Mouse (Mus musculus) frontal cortex, adult (tissue): ENCODE results near the gene Map1lc3b.

ENCODE experiments used
- ATAC-seq: cut with Nextera tagmentation; 2 replicates; pipeline ENCODE4 v1.9.2; 2017; ENCODE audit warnings: mild to moderate bottlenecking, moderate library complexity, mixed read lengths; ENCODE audit not compliant: low TSS enrichment

Gene Map1lc3b

DNA sequence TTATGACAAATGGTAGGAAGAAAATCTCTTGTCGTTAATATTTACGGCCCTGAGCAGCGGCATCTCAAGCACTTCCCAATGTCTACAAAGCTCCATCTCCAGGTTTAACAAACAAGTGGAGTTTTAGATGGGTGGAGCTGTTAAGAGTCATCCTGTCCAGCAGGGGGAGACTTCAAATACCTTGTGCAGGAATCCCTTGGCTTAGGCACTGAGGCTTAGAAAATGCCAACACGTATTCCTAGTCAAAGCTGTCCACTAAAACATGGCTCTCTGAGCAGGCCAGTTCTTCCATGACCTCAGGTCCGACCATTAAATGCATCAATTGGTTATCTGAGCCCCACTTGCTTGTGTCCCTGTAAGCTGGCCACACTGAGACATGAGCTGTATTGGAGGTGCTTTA is 17.5 kb downstream of the Map1lc3b start:
- ATAC-seq, result no peak

DNA sequence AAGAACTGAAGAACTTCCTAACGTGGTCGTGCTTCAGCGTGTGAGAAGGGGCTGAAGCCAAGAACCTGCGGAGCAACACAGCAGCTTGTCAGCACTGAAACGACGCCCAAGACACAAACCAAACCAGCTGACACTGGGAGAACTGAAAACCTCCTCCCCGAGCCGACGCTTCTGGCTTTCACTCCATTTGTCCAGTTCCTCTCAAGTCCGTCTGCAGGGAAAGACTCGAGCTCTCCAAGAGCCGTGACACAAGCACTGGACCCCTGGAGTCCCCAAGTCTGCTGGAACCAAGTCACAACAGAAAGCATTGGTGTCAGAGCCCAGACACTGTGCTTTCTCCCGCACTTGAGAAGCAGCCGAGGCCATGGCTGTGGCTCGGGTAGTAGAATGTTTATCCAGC is 19.1 kb downstream of the Map1lc3b start:
- ATAC-seq, result no peak

DNA sequence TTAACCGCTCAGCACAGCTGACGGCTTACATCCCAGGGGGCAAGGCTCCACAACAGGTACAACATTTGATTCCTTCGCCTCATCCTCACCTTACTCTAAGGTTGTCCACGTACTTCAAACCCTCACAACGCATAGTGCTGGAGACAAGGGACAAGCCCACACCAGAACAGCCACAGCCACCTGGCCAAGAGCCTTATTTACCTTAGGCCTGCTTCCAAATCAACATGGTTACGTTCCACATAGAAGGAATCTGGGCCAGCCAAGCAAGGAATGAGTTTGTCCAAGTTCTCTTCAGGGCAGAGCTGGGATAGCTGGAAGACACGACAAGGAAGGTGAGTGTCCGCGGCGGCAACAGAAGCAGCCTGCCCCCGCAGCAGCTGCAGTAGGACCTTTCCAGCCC is 19.8 kb downstream of the Map1lc3b start:
- ATAC-seq, result no peak

DNA sequence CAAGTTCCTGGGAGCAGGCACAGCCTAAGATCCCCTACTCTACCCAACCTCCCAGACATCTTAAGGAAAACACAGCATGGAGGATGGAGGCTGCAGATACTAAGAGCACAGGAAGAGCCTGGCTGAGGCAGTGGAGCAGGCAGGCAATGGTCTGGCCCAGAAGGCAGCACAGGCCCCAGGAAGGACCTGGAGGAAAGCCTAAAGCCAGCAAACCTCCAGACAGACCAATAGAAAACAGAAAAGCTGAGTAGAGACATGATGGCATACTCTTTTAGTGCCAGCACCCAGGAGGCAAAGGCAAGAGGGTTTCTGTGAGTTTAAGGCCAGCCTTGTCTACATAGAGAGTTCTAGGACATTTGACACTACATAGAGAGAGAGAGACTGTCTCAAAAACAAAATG is 23.3 kb downstream of the Map1lc3b start:
- no peak for ATAC-seq

DNA sequence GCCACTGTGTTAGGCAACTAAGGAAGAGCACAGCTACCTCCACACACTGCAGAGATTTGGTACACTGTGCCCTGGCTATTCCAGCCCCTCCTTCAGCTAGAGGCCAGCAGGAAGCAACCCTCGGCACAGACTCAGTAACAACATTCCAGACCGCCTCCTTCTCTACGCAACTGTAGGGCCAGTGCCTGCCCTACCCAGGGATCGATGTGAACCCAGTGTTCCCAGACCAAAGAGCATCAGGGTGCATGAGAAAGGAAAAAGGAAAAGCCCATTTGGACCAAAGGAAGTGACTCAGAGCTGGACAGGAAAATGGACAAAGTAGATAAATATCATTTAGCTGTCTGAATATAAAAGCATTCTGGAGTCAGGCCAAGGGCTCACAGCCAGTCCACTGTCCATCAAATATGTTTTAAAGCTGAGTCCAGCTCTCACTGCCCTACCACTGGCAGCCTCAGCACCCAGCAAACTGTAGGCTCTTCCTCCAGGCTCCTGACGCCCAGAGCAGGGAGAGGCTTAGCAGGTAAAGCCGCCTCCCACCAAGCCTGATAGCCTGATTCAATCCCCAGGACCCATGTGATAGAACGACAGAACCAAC is 29.3 kb downstream of the Map1lc3b start:
- peak; percentile 24; the same call in 1 of the 2 replicates for ATAC-seq

DNA sequence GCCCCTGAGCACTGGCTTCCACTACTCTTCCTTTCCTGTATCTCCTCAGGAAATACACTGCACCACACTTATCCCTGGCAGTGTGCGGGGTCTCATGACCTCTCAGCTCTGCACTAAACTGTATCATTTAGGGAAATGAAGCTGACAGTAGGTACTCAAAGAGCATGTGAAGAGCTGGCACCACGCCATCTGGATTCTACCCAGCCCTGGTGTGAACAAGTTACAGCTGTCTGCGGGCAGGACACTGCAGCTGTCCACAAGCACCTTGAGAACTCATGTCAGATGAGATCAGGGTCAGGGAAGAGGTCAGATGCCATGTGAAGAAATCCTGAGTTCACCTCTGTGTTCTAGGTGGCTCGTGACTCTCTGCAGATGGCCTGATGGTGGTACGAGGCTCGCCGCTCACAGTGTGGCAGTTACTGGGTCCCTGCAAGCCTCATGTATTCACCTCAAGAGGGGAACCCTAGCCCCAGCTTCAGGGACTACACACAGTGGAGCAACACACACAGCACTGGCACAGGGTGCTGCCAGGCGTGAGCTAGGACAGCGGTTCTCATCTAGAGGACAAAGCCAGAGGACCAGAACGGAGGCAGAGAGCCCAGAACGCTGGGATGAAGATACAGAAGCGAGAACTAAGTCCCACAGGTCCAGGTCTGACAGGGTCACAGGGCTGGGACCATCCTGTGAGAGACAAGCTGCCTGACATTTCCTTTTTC is 30.8 kb downstream of the Map1lc3b start:
- no peak for ATAC-seq

DNA sequence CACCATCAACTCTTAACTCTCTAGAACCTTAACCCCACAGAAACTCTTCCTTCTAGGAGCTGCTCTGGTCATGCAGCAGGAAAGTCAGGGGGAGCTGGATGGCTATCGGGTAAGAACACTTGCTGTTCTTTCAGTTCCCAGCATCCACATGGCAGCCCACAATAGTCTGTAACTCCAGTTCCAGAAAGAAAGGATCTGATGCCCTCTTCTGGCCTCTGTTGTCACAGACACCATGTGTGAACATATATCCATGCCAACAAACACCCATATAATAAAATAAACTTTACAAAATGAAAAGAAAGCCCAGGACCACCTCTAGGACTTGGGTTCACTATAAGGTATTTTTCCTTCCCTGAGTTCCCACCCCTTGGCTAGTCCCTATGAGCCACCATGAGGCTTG is 31.7 kb downstream of the Map1lc3b start:
- no peak for ATAC-seq

DNA sequence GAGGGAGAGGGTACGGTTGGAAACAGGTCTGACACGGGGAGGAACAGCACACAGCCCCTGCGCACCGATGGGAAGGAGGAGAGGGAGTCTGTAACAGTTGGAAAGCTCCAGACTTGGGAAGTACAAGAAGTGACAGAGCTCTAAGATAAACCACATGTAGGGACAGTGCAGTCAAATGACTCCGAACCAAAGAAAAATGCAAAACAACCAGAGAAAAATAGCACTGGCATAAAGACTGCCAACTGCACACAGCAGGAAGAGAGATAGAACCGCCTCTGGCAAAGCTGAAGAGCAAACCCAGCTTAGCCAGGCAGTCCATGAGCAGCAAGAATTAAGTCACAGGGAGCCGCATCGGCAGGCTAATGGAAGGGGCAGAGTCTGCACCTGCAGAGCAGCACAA is 32.9 kb downstream of the Map1lc3b start:
- peak; percentile 55 for ATAC-seq

DNA sequence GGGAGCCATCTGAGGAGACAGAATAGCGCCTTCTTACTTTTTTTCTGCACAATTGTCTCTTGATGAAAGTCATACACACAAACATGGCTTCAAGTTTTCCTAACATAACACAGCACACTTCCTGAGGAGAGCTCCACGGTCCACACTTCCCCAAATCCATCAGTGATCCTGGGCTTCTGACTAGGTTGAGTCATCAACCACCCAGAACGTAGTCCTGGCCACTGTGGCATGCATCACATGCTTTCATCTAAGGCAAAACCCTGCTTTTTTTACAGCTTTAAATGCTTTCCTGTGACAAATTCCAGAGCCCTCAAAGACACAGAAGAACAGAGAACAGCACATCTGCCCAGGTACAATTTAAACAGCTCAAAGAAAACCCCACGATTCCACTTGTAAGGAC is 38.5 kb downstream of the Map1lc3b start:
- no peak for ATAC-seq

DNA sequence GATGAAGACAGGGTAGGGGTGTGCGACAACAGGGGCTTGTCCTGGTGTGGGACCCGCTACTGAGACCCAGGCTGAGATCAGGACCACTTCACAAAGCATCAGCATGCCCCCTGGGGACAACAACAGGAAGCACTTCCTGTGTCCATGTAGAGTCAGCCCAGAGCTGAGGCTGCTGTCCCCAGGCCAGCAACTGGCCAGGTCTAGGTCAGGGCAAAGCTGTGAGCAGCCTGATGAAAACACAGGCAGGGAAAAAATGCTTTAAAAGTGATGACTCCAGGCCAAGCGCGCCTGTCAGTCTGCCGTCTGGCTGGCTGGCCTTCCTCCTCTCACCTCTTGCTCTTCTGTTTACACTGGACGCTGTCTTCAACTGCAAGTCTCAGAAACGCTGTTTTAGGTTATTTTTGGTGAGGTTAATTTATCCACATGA is 41.5 kb downstream of the Map1lc3b start:
- ATAC-seq, result no peak

DNA sequence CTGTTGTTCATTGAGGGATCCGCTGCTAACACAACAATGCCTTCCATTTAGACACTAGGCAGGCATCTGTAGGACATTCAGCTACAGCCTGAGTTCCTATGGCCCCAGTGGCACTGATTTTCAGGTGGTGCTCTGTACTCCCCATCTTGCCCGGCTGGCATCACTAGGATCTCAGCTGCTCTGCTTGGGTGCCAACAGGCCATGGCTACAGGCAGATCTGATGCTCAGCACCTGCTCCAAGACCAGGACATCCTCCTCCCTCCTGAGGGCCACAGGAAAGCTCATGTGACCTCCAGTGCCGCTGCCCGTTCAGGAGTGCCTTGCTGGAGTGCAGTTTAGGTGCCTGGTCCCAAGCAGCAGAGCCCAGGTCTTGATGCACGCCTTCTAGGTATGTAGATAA is 42.2 kb downstream of the Map1lc3b start:
- no peak for ATAC-seq

DNA sequence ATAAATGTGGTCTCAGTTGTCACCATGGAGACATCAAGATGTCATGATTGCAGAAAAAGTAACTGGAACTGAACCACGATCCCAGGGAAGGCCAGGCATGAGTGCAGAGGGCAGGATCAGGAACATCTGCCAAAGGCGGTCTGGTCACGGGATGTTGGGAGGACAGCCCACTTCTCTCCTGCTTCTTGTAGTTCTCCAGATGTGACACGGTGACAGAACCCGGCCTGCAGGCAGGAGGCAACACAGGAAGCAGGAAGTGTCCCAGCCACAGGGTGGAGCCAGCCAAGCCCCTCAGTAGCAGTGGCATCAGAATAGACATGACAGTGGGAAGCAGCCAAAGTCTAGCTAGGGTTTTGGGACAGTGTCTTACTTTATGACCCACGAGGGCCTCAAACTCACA is 45.4 kb downstream of the Map1lc3b start:
- ATAC-seq, result no peak

DNA sequence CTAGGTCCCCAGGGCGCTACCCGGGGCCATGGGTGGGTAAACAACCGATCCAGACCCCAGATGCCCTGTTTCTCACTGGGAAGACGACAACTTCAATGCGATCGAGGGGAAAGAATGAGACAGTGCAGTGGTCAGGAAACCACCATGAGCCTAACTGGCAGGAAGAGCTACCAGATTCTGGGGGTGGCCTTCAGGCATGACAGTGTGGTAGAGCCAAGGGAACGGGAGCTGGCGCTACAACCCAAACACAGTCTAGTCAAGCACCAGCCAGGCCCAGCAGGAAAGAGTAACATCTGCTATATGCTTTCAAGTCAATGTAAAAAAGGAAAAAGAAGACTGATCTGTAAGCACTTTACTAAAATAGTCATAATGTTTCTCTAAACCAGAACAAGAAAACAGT is 46.0 kb downstream of the Map1lc3b start:
- ATAC-seq, result peak; percentile 80

DNA sequence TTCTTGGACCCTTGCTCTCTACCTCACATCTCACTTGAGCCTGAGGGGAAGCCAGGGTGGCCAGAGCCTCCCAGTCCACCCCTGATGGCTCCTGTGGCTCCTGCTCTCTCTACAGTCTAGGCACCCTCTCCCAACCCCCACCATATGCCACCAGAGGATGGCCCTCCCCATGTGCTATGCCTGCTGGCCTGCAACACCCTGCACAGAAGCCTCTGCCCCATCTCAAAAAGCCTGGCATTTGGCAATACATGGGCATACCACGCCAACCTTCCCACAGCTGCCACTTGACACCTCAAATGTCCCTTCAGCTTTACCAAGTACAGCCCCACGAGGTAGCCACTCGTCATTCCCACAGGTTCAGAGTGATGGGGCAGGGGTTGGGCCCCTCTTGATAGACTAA is 52.6 kb downstream of the Map1lc3b start:
- ATAC-seq, result no peak

DNA sequence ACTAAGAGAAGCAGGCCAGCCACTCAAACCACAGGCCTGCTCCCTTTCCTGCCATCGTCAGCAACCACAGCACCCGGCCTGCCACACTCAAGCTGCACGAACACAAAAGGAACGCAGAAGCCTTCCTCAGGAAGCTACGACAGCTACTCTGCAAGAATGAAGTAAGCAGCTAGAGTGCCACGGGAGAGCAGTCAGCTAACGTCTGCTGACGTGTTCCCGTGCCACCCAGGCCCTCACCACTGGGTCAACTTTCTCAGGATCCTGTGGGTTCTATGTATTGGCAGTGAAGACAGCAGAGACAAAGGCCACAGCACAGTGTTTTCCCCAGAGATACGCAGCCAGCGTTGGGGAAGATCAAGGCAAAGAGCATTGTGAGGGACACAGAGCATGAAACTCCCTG is 53.2 kb downstream of the Map1lc3b start:
- ATAC-seq, result peak; percentile 51

DNA sequence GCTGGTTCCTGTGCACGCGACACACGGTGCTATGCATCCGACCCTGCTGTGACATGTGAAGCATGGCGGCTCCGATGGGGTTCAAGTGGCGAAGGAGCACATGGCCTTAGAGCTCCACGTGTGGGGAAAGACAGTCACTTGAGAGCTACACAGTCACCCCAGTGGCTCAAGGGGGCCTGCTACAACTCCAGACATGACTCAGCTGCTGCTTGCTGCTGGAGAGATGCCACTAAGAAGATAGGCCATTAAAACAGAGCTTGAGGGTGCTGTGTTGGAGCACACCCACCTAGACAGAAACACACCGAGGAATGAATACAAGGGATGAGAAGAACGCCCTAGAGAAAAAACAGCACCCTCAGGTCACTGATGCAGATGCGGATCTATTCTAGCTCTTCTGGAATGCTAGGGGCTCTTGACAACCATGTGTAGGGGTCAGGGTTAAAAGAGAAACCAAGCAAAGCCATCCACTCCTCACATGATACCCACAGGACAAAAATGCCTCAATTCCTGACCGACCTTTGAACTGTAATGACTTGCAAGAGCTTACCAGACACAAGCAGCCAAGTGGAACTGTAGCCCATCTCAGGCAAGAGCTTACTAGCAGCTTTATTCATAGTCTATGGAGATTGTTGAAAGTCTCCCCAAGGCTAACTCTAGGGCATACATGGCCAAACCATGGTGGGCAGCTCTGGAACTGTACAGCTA is 57.5 kb downstream of the Map1lc3b start:
- ATAC-seq, result no peak
